Mouse (Mus musculus): ENCODE measurements around the gene Rab3il1. TPM values are rescaled to one million over a fixed set of nuclear protein-coding genes. Genes with fewer than 3 reads are reported as not detected.

The Rab3il1 gene
- polyA plus RNA-seq, 1 experiment = 7.5 TPM

DNA sequence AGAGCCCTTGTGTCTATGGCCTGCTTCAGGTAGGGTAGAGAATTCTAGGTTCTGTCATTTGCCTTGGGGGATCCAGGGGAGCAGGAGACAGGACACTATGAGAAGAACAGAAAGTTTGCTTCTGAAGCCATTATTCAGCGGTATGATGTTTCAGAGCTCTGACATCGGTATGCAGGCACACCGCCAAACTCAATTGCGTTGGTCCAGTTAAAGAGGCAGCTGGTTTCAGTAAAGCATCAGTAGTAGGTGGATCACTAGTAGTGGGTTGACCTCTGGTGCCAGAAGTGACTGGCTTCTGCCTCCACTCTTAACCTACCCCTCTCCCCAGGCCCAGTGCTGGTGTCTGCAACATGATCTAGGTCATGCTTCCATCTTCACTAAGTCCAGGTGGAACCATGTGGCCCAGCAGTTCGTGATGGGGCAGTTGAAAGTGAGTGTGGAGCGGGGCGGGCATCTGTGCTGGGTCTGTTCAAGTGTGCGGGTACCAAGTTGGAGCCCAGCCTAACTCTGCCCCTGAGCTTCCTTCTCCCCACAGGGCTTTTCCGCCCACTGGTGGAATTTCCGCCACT is 52.3 kb downstream of the Rab3il1 start:
- Histone ChIP-seq H3K27ac (replicated peaks; ENCODE audit: low read depth, low read length) (no peak overlapping the region), H3K4me1 (ENCODE audit: control insufficient read depth, insufficient read depth, insufficient read length, low read length) (peaks cover 2% of the 10 kb centered on the region; the same call in 1 of the 2 replicates), H3K4me3 (ENCODE audit: insufficient read depth, low read depth, low read length) (no peak overlapping the region)

GRCm38 (mm10) chr19:10054361-10055075 is 53.0 kb downstream of the Rab3il1 start:
- H3K4me3 ChIP-seq (ENCODE audit: insufficient read depth, low read depth, low read length) = no peak overlapping the region
- no peak overlapping the region for H3K27ac ChIP-seq (replicated peaks; ENCODE audit: low read depth, low read length)
- peaks cover 2% of the 10 kb centered on the region; the same call in 1 of the 2 replicates for H3K4me1 ChIP-seq (ENCODE audit: control insufficient read depth, insufficient read depth, insufficient read length, low read length)

GRCm38 (mm10) chr19:10055261-10055660 is 53.8 kb downstream of the Rab3il1 start:
- no peaks in the 10 kb centered on the region for H3K4me1 ChIP-seq (ENCODE audit: control insufficient read depth, insufficient read depth, insufficient read length, low read length)
- H3K27ac ChIP-seq (replicated peaks; ENCODE audit: low read depth, low read length) = no peak overlapping the region
- H3K4me3 ChIP-seq (ENCODE audit: insufficient read depth, low read depth, low read length) = no peak overlapping the region

DNA sequence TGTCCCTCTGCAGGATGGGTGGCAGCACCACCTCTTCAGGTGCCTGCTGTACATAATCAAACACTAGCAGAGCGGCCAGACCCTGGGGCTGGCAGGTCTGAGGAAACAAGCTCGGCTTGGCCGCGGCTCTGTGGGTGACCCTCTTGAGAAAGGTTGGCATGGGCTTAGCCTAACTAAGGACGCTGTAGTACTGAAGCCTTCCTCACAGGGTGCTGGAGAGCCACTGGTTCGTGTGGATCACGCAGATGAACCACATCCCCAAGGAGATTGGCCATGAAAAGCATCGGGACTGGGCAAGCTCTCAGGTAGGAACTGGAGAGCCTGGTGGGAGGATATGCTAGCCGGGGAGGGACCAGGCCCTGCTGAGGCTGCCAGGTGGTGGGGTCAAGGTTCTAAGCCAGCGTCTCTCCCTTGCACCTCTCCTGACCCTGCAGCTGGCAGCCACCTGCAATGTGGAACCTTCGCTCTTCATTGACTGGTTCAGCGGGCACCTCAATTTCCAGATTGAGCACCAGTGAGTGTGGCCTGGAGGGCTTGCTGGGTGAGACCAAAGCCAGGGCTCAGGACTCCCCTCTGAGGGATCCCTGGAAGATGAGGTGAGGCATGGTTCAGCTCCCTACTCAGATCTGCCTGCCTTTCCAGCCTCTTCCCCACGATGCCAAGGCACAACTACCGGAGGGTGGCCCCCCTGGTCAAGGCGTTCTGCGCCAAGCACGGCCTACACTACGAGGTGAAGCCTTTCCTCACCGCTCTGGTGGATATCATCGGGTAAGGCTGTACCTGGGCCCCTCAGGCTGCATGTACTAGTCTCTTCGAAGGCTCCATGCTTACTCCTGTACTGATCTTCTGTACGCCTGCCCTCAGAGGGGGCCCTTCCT is 54.6 kb downstream of the Rab3il1 start:
- Histone ChIP-seq H3K4me1 (ENCODE audit: control insufficient read depth, insufficient read depth, insufficient read length, low read length) (no peaks in the 10 kb centered on the region), H3K4me3 (ENCODE audit: insufficient read depth, low read depth, low read length) (no peak overlapping the region), H3K27ac (replicated peaks; ENCODE audit: low read depth, low read length) (no peak overlapping the region)

- Histone ChIP-seq H3K4me1 (ENCODE audit: control insufficient read depth, insufficient read depth, insufficient read length, low read length) (no peaks in the 10 kb centered on the region), H3K27ac (replicated peaks; ENCODE audit: low read depth, low read length) (no peak overlapping the region), H3K4me3 (ENCODE audit: insufficient read depth, low read depth, low read length) (no peak overlapping the region)
Measured at GRCm38 (mm10) chr19:10056686-10057085, 55.2 kb downstream of the Rab3il1 start.

DNA sequence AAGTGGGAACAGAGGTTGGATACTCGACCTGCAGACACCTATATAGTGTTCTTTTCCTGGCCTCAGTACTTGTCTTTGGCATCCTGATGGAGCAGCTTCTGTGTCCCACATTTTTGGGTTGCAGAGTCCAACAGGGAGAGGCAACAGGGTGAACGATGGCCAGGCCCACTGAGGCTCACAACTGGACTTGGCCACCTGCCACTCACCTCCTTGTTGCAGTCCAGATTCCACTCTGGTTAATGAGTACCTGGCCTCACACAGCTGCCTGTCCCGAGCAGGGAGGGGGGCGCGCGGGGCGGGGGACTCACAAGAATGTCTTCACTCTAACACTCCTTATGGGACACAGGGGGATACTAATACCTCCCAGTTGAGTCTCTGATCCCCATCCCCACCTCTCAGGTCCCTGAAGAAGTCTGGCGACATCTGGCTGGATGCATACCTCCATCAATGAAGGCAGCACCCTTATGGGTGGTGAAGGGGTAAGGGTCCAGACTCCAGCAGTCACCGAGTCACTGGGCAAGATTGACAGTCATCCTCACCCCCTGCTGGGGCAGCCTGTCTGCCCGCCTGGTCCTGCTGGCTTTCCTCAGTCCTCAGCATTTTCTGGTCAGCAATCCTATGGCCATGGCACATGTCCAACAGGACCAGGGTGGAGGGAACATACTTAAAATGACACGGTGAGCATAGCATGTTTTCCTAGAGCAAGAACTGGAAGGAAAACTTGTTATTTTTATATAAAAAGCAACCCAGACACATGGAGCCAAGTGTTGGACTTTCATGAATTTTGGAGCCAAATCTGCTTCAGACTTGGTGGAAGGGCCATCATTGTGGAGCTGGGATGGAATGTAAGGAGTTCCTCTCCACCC is 56.2 kb downstream of the Rab3il1 start:
- Histone ChIP-seq H3K4me1 (ENCODE audit: control insufficient read depth, insufficient read depth, insufficient read length, low read length) (no peaks in the 10 kb centered on the region), H3K27ac (replicated peaks; ENCODE audit: low read depth, low read length) (no peak overlapping the region), H3K4me3 (ENCODE audit: insufficient read depth, low read depth, low read length) (no peak overlapping the region)

DNA sequence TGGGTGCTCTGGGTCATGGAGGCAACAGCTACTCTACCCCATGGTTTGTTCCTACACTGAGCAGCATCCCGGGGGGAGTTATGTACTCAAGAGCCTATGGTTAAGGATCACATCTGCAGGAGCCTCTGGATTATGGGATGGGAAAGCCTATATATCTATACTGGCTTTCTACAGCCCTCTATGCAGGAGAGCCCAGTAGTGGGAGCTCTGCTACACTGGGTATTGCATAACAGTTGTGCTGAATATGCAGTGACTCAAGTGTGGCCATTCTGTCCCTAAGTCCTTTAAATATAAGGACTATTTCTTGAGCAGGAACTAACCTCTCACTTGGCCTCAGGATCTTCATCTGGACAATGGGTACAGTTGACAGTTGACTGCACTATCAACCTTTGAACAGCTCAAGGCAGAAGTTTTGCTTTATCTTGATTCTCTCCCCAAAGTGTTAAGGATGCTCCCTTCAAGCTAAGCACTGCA is 56.9 kb downstream of the Rab3il1 start:
- Histone ChIP-seq H3K27ac (replicated peaks; ENCODE audit: low read depth, low read length) (no peak overlapping the region), H3K4me1 (ENCODE audit: control insufficient read depth, insufficient read depth, insufficient read length, low read length) (no peaks in the 10 kb centered on the region), H3K4me3 (ENCODE audit: insufficient read depth, low read depth, low read length) (no peak overlapping the region)

- Histone ChIP-seq H3K4me1 (ENCODE audit: control insufficient read depth, insufficient read depth, insufficient read length, low read length) (no peaks in the 10 kb centered on the region), H3K27ac (replicated peaks; ENCODE audit: low read depth, low read length) (no peak overlapping the region), H3K4me3 (ENCODE audit: insufficient read depth, low read depth, low read length) (no peak overlapping the region)
Measured at GRCm38 (mm10) chr19:10058876-10059427, 57.5 kb downstream of the Rab3il1 start.

GRCm38 (mm10) chr19:10059911-10060567 is 58.6 kb downstream of the Rab3il1 start:
- H3K4me3 ChIP-seq (ENCODE audit: insufficient read depth, low read depth, low read length) = no peak overlapping the region
- peaks cover 3% of the 10 kb centered on the region; the same call in 1 of the 2 replicates for H3K4me1 ChIP-seq (ENCODE audit: control insufficient read depth, insufficient read depth, insufficient read length, low read length)
- H3K27ac ChIP-seq (replicated peaks; ENCODE audit: low read depth, low read length) = no peak overlapping the region

GRCm38 (mm10) chr19:10060783-10061590 is 59.5 kb downstream of the Rab3il1 start:
- H3K27ac ChIP-seq (replicated peaks; ENCODE audit: low read depth, low read length) = no peak overlapping the region
- peaks cover 3% of the 10 kb centered on the region; the same call in 1 of the 2 replicates for H3K4me1 ChIP-seq (ENCODE audit: control insufficient read depth, insufficient read depth, insufficient read length, low read length)
- H3K4me3 ChIP-seq (ENCODE audit: insufficient read depth, low read depth, low read length) = no peak overlapping the region

- no peak overlapping the region for H3K27ac ChIP-seq (replicated peaks; ENCODE audit: low read depth, low read length)
- no peak overlapping the region for H3K4me3 ChIP-seq (ENCODE audit: insufficient read depth, low read depth, low read length)
- H3K4me1 ChIP-seq (ENCODE audit: control insufficient read depth, insufficient read depth, insufficient read length, low read length) = peaks cover 3% of the 10 kb centered on the region; the same call in 1 of the 2 replicates
Measured at GRCm38 (mm10) chr19:10061624-10062023, 60.2 kb downstream of the Rab3il1 start.

- Histone ChIP-seq H3K4me3 (ENCODE audit: insufficient read depth, low read depth, low read length) (no peak overlapping the region), H3K4me1 (ENCODE audit: control insufficient read depth, insufficient read depth, insufficient read length, low read length) (peaks cover 3% of the 10 kb centered on the region; the same call in 1 of the 2 replicates), H3K27ac (replicated peaks; ENCODE audit: low read depth, low read length) (no peak overlapping the region)
Measured at GRCm38 (mm10) chr19:10062292-10062691, 60.8 kb downstream of the Rab3il1 start.

- Histone ChIP-seq H3K27ac (replicated peaks; ENCODE audit: low read depth, low read length) (no peak overlapping the region), H3K4me3 (ENCODE audit: insufficient read depth, low read depth, low read length) (no peak overlapping the region), H3K4me1 (ENCODE audit: control insufficient read depth, insufficient read depth, insufficient read length, low read length) (peaks cover 3% of the 10 kb centered on the region; the same call in 1 of the 2 replicates)
Measured at GRCm38 (mm10) chr19:10062862-10063261, 61.4 kb downstream of the Rab3il1 start.
